Mouse (Mus musculus): Measurements from ENCODE around the gene Cd63. TPM values are rescaled to one million over a fixed set of nuclear protein-coding genes. Genes with fewer than 3 reads are reported as not detected.

The Cd63 gene
- polyA plus RNA-seq (2016; fragmentation: Nextera tagmentation; extraction: Ambion mirVana) = 199 and 208 TPM in 2 replicates

DNA sequence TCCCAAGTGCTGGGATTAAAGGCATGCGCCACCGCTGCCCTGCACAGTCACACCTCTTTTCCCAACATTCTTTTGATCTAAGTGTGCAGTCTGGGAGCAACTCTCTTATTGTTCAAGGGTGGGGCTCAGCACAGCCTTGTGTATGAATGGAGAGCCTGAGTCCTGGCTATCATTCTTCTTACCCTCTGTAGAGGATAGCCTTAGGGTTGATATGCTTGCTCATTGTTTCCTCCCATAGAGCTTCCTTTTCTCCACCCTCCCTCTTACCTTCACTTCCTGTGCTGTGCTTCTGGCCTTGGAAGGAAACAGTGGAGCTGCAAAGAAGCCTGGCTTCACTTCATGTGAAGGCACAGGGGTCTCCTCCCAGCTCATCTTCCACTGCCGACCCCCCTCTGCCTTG is at the start of gene Cd63:
Cd63 (plus strand) TSS at position 292 of the 400 bp plus-strand sequence.
- no peak for ATAC-seq (ENCODE audit: low FRiP score, low read depth)
- 84% methylated on average over 3 of the region's 3 CpGs for WGBS

GRCm38 (mm10) chr10:128861176-128861575 is 39.6 kb upstream of the Cd63 start:
- Histone ChIP-seq H3K9ac (no peak overlapping the region), H3K4me2 (replicated peaks) (no peak overlapping the region), H3K27ac (no peak overlapping the region), H3K27me3 (replicated peaks) (no peaks in the 10 kb centered on the region), H3K4me3 (no peak overlapping the region), H3K9me3 (no peaks in the 10 kb centered on the region), H3K4me1 (no peaks in the 10 kb centered on the region), H3K36me3 (peaks cover 36% of the 10 kb centered on the region; the same call in 1 of the 2 replicates)
- no peak for ATAC-seq (ENCODE audit: low FRiP score, low read depth)

More for the DNA sequence above, at the start of gene Cd63:
- no peaks in the 10 kb centered on the region for H3K9me3 ChIP-seq
- no peak within 1 kb of the TSS for H3K9ac ChIP-seq
- no peak within 1 kb of the TSS for H3K4me2 ChIP-seq (replicated peaks)
- H3K27ac ChIP-seq = no peak within 1 kb of the TSS
- H3K27me3 ChIP-seq (replicated peaks) = peaks cover 18% of the 10 kb centered on the region
- no peak within 1 kb of the TSS for H3K4me3 ChIP-seq
- no peaks in the 10 kb centered on the region for H3K36me3 ChIP-seq
- H3K4me1 ChIP-seq = peaks cover 7% of the 10 kb centered on the region

DNA sequence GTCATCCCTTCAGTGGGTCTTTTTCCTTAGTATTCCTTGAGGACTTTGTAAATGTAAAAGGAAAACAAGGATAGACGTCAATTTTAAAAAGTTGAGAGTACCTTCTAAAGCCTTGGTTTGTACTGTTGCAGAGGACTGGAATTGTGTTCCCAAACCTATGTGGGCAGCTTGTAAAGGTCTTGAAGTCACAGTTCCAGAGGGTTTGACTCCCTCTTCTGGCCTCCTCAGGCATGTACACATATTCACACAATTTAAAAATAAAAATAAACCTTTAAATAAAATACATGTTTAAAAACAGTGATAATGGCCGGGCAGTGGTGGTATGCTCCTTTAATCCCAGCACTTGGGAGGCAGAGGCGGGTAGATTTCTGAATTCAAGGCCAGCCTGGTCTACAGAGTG is 34.7 kb upstream of the Cd63 start:
- H3K27ac ChIP-seq = no peak overlapping the region
- ATAC-seq (ENCODE audit: low FRiP score, low read depth) = no peak
- H3K9ac ChIP-seq = no peak overlapping the region
- no peak overlapping the region for H3K4me3 ChIP-seq
- no peak overlapping the region for H3K4me2 ChIP-seq (replicated peaks)
- H3K9me3 ChIP-seq = no peaks in the 10 kb centered on the region
- 89% methylated on average over 3 of the region's 3 CpGs for WGBS
- peaks cover 22% of the 10 kb centered on the region for H3K36me3 ChIP-seq
- H3K4me1 ChIP-seq = no peaks in the 10 kb centered on the region
- no peaks in the 10 kb centered on the region for H3K27me3 ChIP-seq (replicated peaks)

- no peaks in the 10 kb centered on the region for H3K4me1 ChIP-seq
- ATAC-seq (ENCODE audit: low FRiP score, low read depth) = no peak
- peaks cover 27% of the 10 kb centered on the region for H3K36me3 ChIP-seq
- H3K9ac ChIP-seq = no peak overlapping the region
- H3K9me3 ChIP-seq = no peaks in the 10 kb centered on the region
- WGBS = 91% methylated on average over 1 of the region's 1 CpGs
- no peak overlapping the region for H3K4me2 ChIP-seq (replicated peaks)
- H3K27me3 ChIP-seq (replicated peaks) = no peaks in the 10 kb centered on the region
- no peak overlapping the region for H3K27ac ChIP-seq
- H3K4me3 ChIP-seq = no peak overlapping the region
These were observed 34.3 kb upstream of the Cd63 start for GRCm38 (mm10) chr10:128866518-128866917.

DNA sequence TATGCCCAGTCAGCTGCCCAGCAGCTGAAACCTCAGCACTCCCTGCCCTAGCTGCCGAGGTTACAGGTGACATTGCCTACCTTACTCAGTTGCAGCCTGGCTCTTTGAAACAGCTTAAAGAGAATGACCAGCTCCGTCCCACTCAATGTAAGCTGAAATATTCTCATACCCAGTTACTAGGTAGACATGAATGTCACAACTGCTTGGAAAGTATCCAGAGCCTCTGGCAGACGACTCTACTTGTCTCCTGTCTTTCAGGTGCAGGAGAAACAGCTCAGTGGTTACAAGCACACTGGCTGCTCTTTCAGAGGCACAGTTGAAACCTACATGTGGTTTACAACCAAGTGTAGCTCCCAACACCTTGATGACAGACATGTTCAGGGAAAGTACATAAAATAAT is 30.4 kb upstream of the Cd63 start:
- no peak for ATAC-seq (ENCODE audit: low FRiP score, low read depth)

GRCm38 (mm10) chr10:128878291-128878690 is 22.5 kb upstream of the Cd63 start:
- H3K4me2 ChIP-seq (replicated peaks) = no peak overlapping the region
- H3K9me3 ChIP-seq = no peaks in the 10 kb centered on the region
- H3K36me3 ChIP-seq = peaks cover 35% of the 10 kb centered on the region
- no peak overlapping the region for H3K27ac ChIP-seq
- ATAC-seq (ENCODE audit: low FRiP score, low read depth) = no peak
- no peak overlapping the region for H3K4me3 ChIP-seq
- no peaks in the 10 kb centered on the region for H3K4me1 ChIP-seq
- no peaks in the 10 kb centered on the region for H3K27me3 ChIP-seq (replicated peaks)
- H3K9ac ChIP-seq = no peak overlapping the region

More for the DNA sequence above, 30.4 kb upstream of the Cd63 start:
- Histone ChIP-seq H3K4me2 (replicated peaks) (no peak overlapping the region), H3K9me3 (no peaks in the 10 kb centered on the region), H3K27me3 (replicated peaks) (no peaks in the 10 kb centered on the region), H3K27ac (no peak overlapping the region), H3K9ac (no peak overlapping the region), H3K4me1 (no peaks in the 10 kb centered on the region), H3K36me3 (peaks cover 50% of the 10 kb centered on the region), H3K4me3 (no peak overlapping the region)
- WGBS = 95% methylated on average over 3 of the region's 3 CpGs

DNA sequence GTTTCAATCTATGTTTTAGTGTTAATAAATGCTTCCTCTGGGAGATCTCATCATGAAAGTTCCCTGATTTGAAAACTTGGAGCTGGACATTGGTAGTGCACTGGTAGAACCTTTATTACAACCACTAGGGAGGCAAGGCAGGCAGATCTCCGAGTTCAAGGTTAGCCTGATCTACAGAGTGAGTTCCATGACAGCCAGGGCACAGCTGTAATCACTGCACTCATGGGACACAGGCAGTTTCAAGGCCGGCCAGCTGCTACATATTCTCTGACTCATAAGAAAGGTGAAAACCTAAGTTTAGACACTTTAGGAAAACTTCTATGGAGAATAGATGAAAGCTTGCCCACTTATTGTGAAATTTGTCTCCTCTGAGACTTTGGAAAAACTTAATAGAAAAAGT is 22.0 kb upstream of the Cd63 start:
- Histone ChIP-seq H3K9me3 (no peaks in the 10 kb centered on the region), H3K36me3 (peaks cover 35% of the 10 kb centered on the region)
- WGBS = 80% methylated on average over 2 of the region's 2 CpGs

DNA sequence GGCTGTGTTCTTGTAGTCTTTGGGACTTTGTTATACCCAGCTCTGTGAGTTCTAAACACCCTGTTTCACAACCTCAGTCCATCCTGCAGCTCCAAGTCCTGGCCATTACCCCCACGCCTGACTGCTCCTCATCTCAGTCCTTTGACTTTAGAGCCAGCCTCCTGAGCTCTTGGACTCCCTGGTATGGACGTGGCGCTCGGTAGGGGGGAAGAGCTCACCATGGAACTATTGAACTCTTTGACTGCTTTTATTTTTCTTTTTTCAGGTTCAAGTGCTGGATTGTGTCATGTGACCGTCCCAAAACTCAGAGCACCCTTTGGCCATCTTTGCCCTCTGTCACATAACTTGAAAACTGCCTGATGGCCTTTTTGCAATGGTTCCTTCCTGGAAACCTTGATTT is 18.7 kb upstream of the Cd63 start:
- 81% methylated on average over 5 of the region's 5 CpGs for WGBS
- ATAC-seq (ENCODE audit: low FRiP score, low read depth) = no peak
- no peaks in the 10 kb centered on the region for H3K9me3 ChIP-seq
- H3K4me2 ChIP-seq (replicated peaks) = no peak overlapping the region
- H3K27ac ChIP-seq = no peak overlapping the region
- H3K36me3 ChIP-seq = peaks cover 53% of the 10 kb centered on the region
- no peaks in the 10 kb centered on the region for H3K4me1 ChIP-seq
- H3K4me3 ChIP-seq = no peak overlapping the region
- no peak overlapping the region for H3K9ac ChIP-seq
- no peaks in the 10 kb centered on the region for H3K27me3 ChIP-seq (replicated peaks)

More for the DNA sequence above, 22.0 kb upstream of the Cd63 start:
- Histone ChIP-seq H3K4me1 (no peaks in the 10 kb centered on the region), H3K4me2 (replicated peaks) (no peak overlapping the region), H3K4me3 (no peak overlapping the region), H3K27me3 (replicated peaks) (no peaks in the 10 kb centered on the region), H3K27ac (no peak overlapping the region), H3K9ac (no peak overlapping the region)
- no peak for ATAC-seq (ENCODE audit: low FRiP score, low read depth)

DNA sequence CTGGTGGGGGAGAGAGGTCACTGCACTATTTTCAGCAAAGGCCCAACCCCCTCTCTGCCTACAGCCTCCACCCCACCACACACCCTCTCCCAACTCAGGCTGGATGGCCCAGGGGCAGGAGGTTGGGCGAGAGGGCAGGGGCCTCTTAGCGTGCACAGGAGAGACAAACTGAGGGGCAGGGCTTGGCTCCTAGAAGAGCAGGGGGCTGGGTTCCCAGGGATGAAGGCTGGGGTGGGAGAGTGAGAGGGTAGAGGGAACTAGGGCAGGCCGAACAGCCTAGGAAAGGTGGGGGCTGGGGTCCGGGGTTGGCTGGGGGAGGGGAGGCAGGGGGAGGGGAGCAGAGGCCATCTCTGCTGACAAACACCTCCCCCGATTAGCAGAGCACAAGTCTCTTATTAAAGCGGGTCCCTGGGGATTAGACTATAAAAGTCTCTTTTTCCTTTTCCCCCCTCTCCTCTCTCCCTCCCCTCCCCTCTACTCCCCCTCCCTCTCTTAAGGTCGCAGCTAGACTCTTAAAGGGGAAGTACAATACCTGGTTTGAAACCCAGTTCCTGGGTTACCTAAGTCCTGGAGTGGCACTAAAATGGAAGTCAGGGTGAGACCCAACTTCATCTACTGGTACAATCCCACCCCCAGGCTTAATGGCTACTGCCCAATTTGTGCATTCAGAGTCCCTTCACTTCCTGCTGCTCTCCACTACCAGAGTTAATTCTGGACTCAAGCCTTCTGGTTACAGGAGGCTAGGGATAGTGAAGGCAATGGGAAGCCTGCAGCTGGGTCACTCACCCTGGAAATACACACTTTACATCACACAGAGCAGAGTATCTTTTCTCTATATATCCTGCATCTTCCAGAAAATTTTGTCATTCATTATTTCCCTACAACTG is 11.6 kb upstream of the Cd63 start:
- H3K4me2 ChIP-seq (replicated peaks) = peak overlapping the region; percentile 88
- peaks cover 36% of the 10 kb centered on the region for H3K36me3 ChIP-seq
- no peaks in the 10 kb centered on the region for H3K9me3 ChIP-seq
- ATAC-seq (ENCODE audit: low FRiP score, low read depth) = peak; percentile 56
- H3K4me1 ChIP-seq = peaks cover 21% of the 10 kb centered on the region
- no peaks in the 10 kb centered on the region for H3K27me3 ChIP-seq (replicated peaks)
- 4% methylated on average over 6 of the region's 7 CpGs for WGBS
- peak overlapping the region; percentile 80 for H3K4me3 ChIP-seq
- peak overlapping the region; percentile 70 for H3K9ac ChIP-seq
- peak overlapping the region; percentile 96 for H3K27ac ChIP-seq

- Histone ChIP-seq H3K27ac (peak overlapping the region; percentile 96; the same call in 1 of the 2 replicates), H3K4me3 (peak overlapping the region; percentile 80), H3K9me3 (no peaks in the 10 kb centered on the region), H3K9ac (peak overlapping the region; percentile 76), H3K4me1 (peaks cover 21% of the 10 kb centered on the region), H3K36me3 (peaks cover 29% of the 10 kb centered on the region), H3K27me3 (replicated peaks) (no peaks in the 10 kb centered on the region), H3K4me2 (replicated peaks) (peak overlapping the region; percentile 88)
- ATAC-seq (ENCODE audit: low FRiP score, low read depth) = no peak
- 0% methylated on average over 1 of the region's 2 CpGs for WGBS
These were observed 10.9 kb upstream of the Cd63 start for GRCm38 (mm10) chr10:128889846-128890245.

- Histone ChIP-seq H3K36me3 (peaks cover 21% of the 10 kb centered on the region), H3K4me1 (peaks cover 21% of the 10 kb centered on the region), H3K27me3 (replicated peaks) (no peaks in the 10 kb centered on the region; the same call in 1 of the 2 replicates), H3K27ac (peak overlapping the region; percentile 96), H3K4me2 (replicated peaks) (peak overlapping the region; percentile 88), H3K9ac (peak overlapping the region; percentile 76), H3K9me3 (no peaks in the 10 kb centered on the region), H3K4me3 (peak overlapping the region; percentile 80)
- WGBS = under 1% methylated on average over 40 of the region's 40 CpGs
- ATAC-seq (ENCODE audit: low FRiP score, low read depth) = peak; percentile 14
These were observed 10.2 kb upstream of the Cd63 start for GRCm38 (mm10) chr10:128890383-128891295.
